Mouse (Mus musculus): ENCODE measurements around the gene Slpi. TPM values are rescaled to one million over a fixed set of nuclear protein-coding genes. Genes with fewer than 3 reads are reported as not detected.

Slpi gene
- polyA plus RNA-seq (2015; fragmentation: Nextera tagmentation; extraction: Ambion mirVana): 4.3 TPM in 2 replicates

GRCm38 (mm10) chr2:164389020-164389419 is at the start of gene Slpi:
TSS of gene Slpi (minus strand) at chr2:164389095.
- WGBS: 2% methylated on average over 17 of the region's 17 CpGs
- H3K27me3 ChIP-seq: peaks cover 29% of the 10 kb centered on the region
- ATAC-seq (ENCODE audit: insufficient number of reproducible peaks, low FRiP score, low TSS enrichment, low read depth): peak; percentile 70; the same call in 1 of the 2 replicates

GRCm38 (mm10) chr2:164438257-164438656 is 49.4 kb upstream of the Slpi start:
- Histone ChIP-seq H3K4me2 (no peak overlapping the region), H3K27ac (no peak overlapping the region), H3K4me1 (peaks cover 88% of the 10 kb centered on the region), H3K9ac (no peak overlapping the region), H3K27me3 (no peaks in the 10 kb centered on the region), H3K36me3 (no peaks in the 10 kb centered on the region), H3K9me3 (no peaks in the 10 kb centered on the region), H3K4me3 (no peak overlapping the region)
- WGBS: 41% methylated on average over 8 of the region's 8 CpGs
- no peak for ATAC-seq (ENCODE audit: insufficient number of reproducible peaks, low FRiP score, low TSS enrichment, low read depth)

More at GRCm38 (mm10) chr2:164389020-164389419, at the start of gene Slpi:
- Histone ChIP-seq H3K9me3 (no peaks in the 10 kb centered on the region), H3K4me1 (peaks cover 35% of the 10 kb centered on the region), H3K36me3 (no peaks in the 10 kb centered on the region; the same call in 1 of the 2 replicates), H3K9ac (0 out of 2 replicates have a peak within 1 kb of the TSS, but pooled peaks have one; percentile 20), H3K27ac (peak within 1 kb of the TSS; percentile 84), H3K4me3 (peak within 1 kb of the TSS; percentile 49), H3K4me2 (peak within 1 kb of the TSS; percentile 81)

- no peak for ATAC-seq (ENCODE audit: insufficient number of reproducible peaks, low FRiP score, low TSS enrichment, low read depth)
- Histone ChIP-seq H3K27me3 (no peaks in the 10 kb centered on the region), H3K4me3 (no peak overlapping the region), H3K9me3 (no peaks in the 10 kb centered on the region), H3K4me2 (no peak overlapping the region), H3K4me1 (peaks cover 91% of the 10 kb centered on the region), H3K27ac (peak overlapping the region; percentile 86), H3K9ac (no peak overlapping the region), H3K36me3 (no peaks in the 10 kb centered on the region)
- WGBS: 42% methylated on average over 6 of the region's 6 CpGs
Observed at GRCm38 (mm10) chr2:164437710-164438109, 48.8 kb upstream of the Slpi start.

GRCm38 (mm10) chr2:164436961-164437360 is 48.1 kb upstream of the Slpi start:
- Histone ChIP-seq H3K27me3 (no peaks in the 10 kb centered on the region), H3K4me2 (0 out of 2 replicates have a peak overlapping the region, but pooled peaks have one; percentile 1)
- 47% methylated on average over 3 of the region's 3 CpGs for WGBS

GRCm38 (mm10) chr2:164436215-164436913 is 47.5 kb upstream of the Slpi start:
- 22% methylated on average over 8 of the region's 8 CpGs for WGBS
- no peaks in the 10 kb centered on the region for H3K27me3 ChIP-seq
- 0 out of 2 replicates have a peak overlapping the region, but pooled peaks have one; percentile 10 for H3K4me2 ChIP-seq
- H3K4me1 ChIP-seq: peaks cover 97% of the 10 kb centered on the region
- ATAC-seq (ENCODE audit: insufficient number of reproducible peaks, low FRiP score, low TSS enrichment, low read depth): no peak
- H3K36me3 ChIP-seq: no peaks in the 10 kb centered on the region
- no peaks in the 10 kb centered on the region for H3K9me3 ChIP-seq
- H3K4me3 ChIP-seq: no peak overlapping the region
- no peak overlapping the region for H3K9ac ChIP-seq
- H3K27ac ChIP-seq: peak overlapping the region; percentile 86

More at GRCm38 (mm10) chr2:164436961-164437360, 48.1 kb upstream of the Slpi start:
- peak; percentile 46 for ATAC-seq (ENCODE audit: insufficient number of reproducible peaks, low FRiP score, low TSS enrichment, low read depth)
- Histone ChIP-seq H3K4me3 (no peak overlapping the region), H3K9ac (no peak overlapping the region), H3K36me3 (no peaks in the 10 kb centered on the region), H3K27ac (peak overlapping the region; percentile 86), H3K4me1 (peaks cover 97% of the 10 kb centered on the region), H3K9me3 (no peaks in the 10 kb centered on the region)

GRCm38 (mm10) chr2:164435216-164436090 is 46.6 kb upstream of the Slpi start:
- ATAC-seq (ENCODE audit: insufficient number of reproducible peaks, low FRiP score, low TSS enrichment, low read depth): no peak
- 0 out of 2 replicates have a peak overlapping the region, but pooled peaks have one; percentile 10 for H3K4me2 ChIP-seq
- WGBS: 35% methylated on average over 5 of the region's 5 CpGs
- H3K9me3 ChIP-seq: no peaks in the 10 kb centered on the region
- H3K27me3 ChIP-seq: no peaks in the 10 kb centered on the region
- H3K9ac ChIP-seq: no peak overlapping the region
- H3K36me3 ChIP-seq: no peaks in the 10 kb centered on the region
- no peak overlapping the region for H3K4me3 ChIP-seq
- H3K4me1 ChIP-seq: peaks cover 97% of the 10 kb centered on the region
- peak overlapping the region; percentile 86 for H3K27ac ChIP-seq

- Histone ChIP-seq H3K27ac (no peak overlapping the region), H3K27me3 (no peaks in the 10 kb centered on the region), H3K4me3 (no peak overlapping the region), H3K36me3 (peaks cover 1% of the 10 kb centered on the region; the same call in 1 of the 2 replicates), H3K4me2 (no peak overlapping the region), H3K9ac (no peak overlapping the region), H3K9me3 (no peaks in the 10 kb centered on the region), H3K4me1 (peaks cover 90% of the 10 kb centered on the region)
- 51% methylated on average over 3 of the region's 3 CpGs for WGBS
- no peak for ATAC-seq (ENCODE audit: insufficient number of reproducible peaks, low FRiP score, low TSS enrichment, low read depth)
Observed at GRCm38 (mm10) chr2:164434681-164435080, 45.8 kb upstream of the Slpi start.

- Histone ChIP-seq H3K4me2 (0 out of 2 replicates have a peak overlapping the region, but pooled peaks have one; percentile 17), H3K27me3 (no peaks in the 10 kb centered on the region), H3K9ac (no peak overlapping the region), H3K36me3 (peaks cover 14% of the 10 kb centered on the region), H3K9me3 (no peaks in the 10 kb centered on the region), H3K27ac (peak overlapping the region; percentile 80), H3K4me1 (peaks cover 77% of the 10 kb centered on the region), H3K4me3 (no peak overlapping the region)
- 0 out of 2 replicates have a peak, but pooled peaks have one; percentile 11 for ATAC-seq (ENCODE audit: insufficient number of reproducible peaks, low FRiP score, low TSS enrichment, low read depth)
- 59% methylated on average over 9 of the region's 9 CpGs for WGBS
Observed at GRCm38 (mm10) chr2:164433278-164433895, 44.5 kb upstream of the Slpi start.

GRCm38 (mm10) chr2:164432541-164433191 is 43.8 kb upstream of the Slpi start:
- peaks cover 21% of the 10 kb centered on the region for H3K36me3 ChIP-seq
- no peaks in the 10 kb centered on the region for H3K27me3 ChIP-seq
- H3K9me3 ChIP-seq: no peaks in the 10 kb centered on the region
- H3K27ac ChIP-seq: peak overlapping the region; percentile 80
- H3K4me1 ChIP-seq: peaks cover 72% of the 10 kb centered on the region
- ATAC-seq (ENCODE audit: insufficient number of reproducible peaks, low FRiP score, low TSS enrichment, low read depth): peak; percentile 41; the same call in 1 of the 2 replicates
- no peak overlapping the region for H3K4me3 ChIP-seq
- peak overlapping the region; percentile 17; the same call in 1 of the 2 replicates for H3K4me2 ChIP-seq
- 14% methylated on average over 22 of the region's 22 CpGs for WGBS
- no peak overlapping the region for H3K9ac ChIP-seq

GRCm38 (mm10) chr2:164431676-164432465 is 43.0 kb upstream of the Slpi start:
- no peaks in the 10 kb centered on the region for H3K27me3 ChIP-seq
- H3K36me3 ChIP-seq: peaks cover 29% of the 10 kb centered on the region
- no peaks in the 10 kb centered on the region for H3K9me3 ChIP-seq
- no peak for ATAC-seq (ENCODE audit: insufficient number of reproducible peaks, low FRiP score, low TSS enrichment, low read depth)
- H3K4me3 ChIP-seq: no peak overlapping the region
- H3K27ac ChIP-seq: peak overlapping the region; percentile 80
- H3K4me1 ChIP-seq: peaks cover 65% of the 10 kb centered on the region
- peak overlapping the region; percentile 17; the same call in 1 of the 2 replicates for H3K4me2 ChIP-seq
- WGBS: 50% methylated on average over 9 of the region's 9 CpGs
- H3K9ac ChIP-seq: no peak overlapping the region
